13 mouse cellular contexts compared by ENCODE assay signal in genomic region chr11:31001169-31001908, GRCm38 (mm10). TPM values are rescaled to one million over a fixed set of nuclear protein-coding genes. Genes with fewer than 3 reads are reported as not detected.
DNase-seq lines count a peak whose midpoint lies in the region; ATAC-seq and TF ChIP-seq lines count a peak whose summit lies in the region.
"Had no signal": no experiment of that assay in that cellular context is flagged by ENCODE, and none has a peak within 500 bp of the region (broad histone marks: within the 10 kb centered on the region; RNA-seq: fewer than 3 reads in every experiment).

No protein-coding gene starts in this region.

- peak overlapping the region; percentile 41 for H3K9ac ChIP-seq in MEL (ENCODE audit: control insufficient read depth, low read depth, low read length, poor library complexity, severe bottlenecking)
- no peak overlapping the region for H3K9ac ChIP-seq in liver, postnatal 0 days (replicated peaks)
- no peak overlapping the region for H3K9ac ChIP-seq in forebrain, embryonic 15.5 days (replicated peaks)

- H3K27me3 ChIP-seq in MEL (ENCODE audit: control insufficient read depth in 1 of 2, insufficient read depth in 2 of 2, low read length in 2 of 2), result no peaks in the 10 kb centered on the region
- H3K27me3 ChIP-seq in liver, postnatal 0 days (ENCODE audit: insufficient read depth, low read length), result no peaks in the 10 kb centered on the region
- H3K27me3 ChIP-seq in forebrain, embryonic 15.5 days, result no peaks in the 10 kb centered on the region

- TF ChIP-seq EP300 in MEL (IDR thresholded peaks at IDR 0.05; ENCODE audit: low read depth in 1 of 2, low read length in 2 of 2), result peak; percentile 90 to 92
- TF ChIP-seq EP300 in liver, postnatal 0 days (IDR thresholded peaks at IDR 0.05; ENCODE audit: low read depth), result peak; percentile 97

- peak overlapping the region; percentile 16; the same call in 1 of the 2 replicates for H3K4me2 ChIP-seq in liver, postnatal 0 days (ENCODE audit: low read depth, low read length)
- no peak overlapping the region for H3K4me2 ChIP-seq in forebrain, embryonic 15.5 days (replicated peaks)

- H3K79me2 ChIP-seq in MEL (ENCODE audit: control insufficient read depth, insufficient read depth, low read length, poor library complexity), result peaks cover 2% of the 10 kb centered on the region; the same call in 1 of the 2 replicates

- H3K4me3 ChIP-seq in MEL (ENCODE audit: control insufficient read depth in 1 of 2, insufficient read depth in 1 of 2, low read depth in 2 of 2, low read length in 2 of 2), result peak overlapping the region; percentile 24 to 72; a peak in 3 of 4 replicates
- no peak overlapping the region for H3K4me3 ChIP-seq in liver, postnatal 0 days (ENCODE audit: low read depth, low read length)
- H3K4me3 ChIP-seq in forebrain, embryonic 15.5 days, result no peak overlapping the region
- H3K4me3 ChIP-seq: embryonic facial prominence, embryonic 10.5 days had no signal

- TF ChIP-seq CTCF in MEL (IDR thresholded peaks at IDR 0.05 in 2 of 3, conservative IDR thresholded peaks at IDR 0.05 in 1 of 3; ENCODE audit: control insufficient read depth in 1 of 3, insufficient read depth in 1 of 3, low read depth in 2 of 3, low read length in 3 of 3, poor library complexity in 1 of 3, severe bottlenecking in 1 of 3), result no peak
- no peak for TF ChIP-seq CTCF in liver, postnatal 0 days (IDR thresholded peaks at IDR 0.05; ENCODE audit: low read depth)

- H3K4me1 ChIP-seq in MEL (ENCODE audit: control insufficient read depth in 1 of 2, insufficient read depth in 2 of 2, low read length in 2 of 2), result peaks cover 24 to 33% of the 10 kb centered on the region in 2 experiments
- peaks cover 17% of the 10 kb centered on the region for H3K4me1 ChIP-seq in liver, postnatal 0 days (ENCODE audit: insufficient read depth)
- no peaks in the 10 kb centered on the region for H3K4me1 ChIP-seq in forebrain, embryonic 15.5 days
- H3K4me1 ChIP-seq: embryonic facial prominence, embryonic 10.5 days had no signal

- WGBS in liver, postnatal 0 days (ENCODE audit: insufficient replicate concordance), result 60% methylated on average over 4 of the region's 4 CpGs
- whole genome bisulfite sequencing in forebrain, embryonic 15.5 days, result 93% methylated on average over 4 of the region's 4 CpGs

- TF ChIP-seq RAD21 in MEL (IDR thresholded peaks at IDR 0.05; ENCODE audit: low read depth, low read length), result no peak

- H3K27ac ChIP-seq in MEL (ENCODE audit: control insufficient read depth, low read depth, low read length), result peak overlapping the region; percentile 90
- H3K27ac ChIP-seq in liver, postnatal 0 days (ENCODE audit: low read depth), result peak overlapping the region; percentile 72
- no peak overlapping the region for H3K27ac ChIP-seq in forebrain, embryonic 15.5 days (replicated peaks)
- H3K27ac ChIP-seq: embryonic facial prominence, embryonic 10.5 days had no signal

- TF ChIP-seq POLR2A in MEL (IDR thresholded peaks at IDR 0.05; ENCODE audit: control insufficient read depth in 1 of 2, insufficient read depth in 1 of 2, low read depth in 1 of 2, low read length in 2 of 2, poor library complexity in 1 of 2), result no peak

- peak; percentile 79 for ATAC-seq in erythroid progenitor cell, adult 5-6 weeks (replicated peaks; ENCODE audit: low FRiP score, poor library complexity, severe bottlenecking)
- peak; percentile 86 for ATAC-seq in liver, postnatal 0 days
- ATAC-seq in forebrain, embryonic 15.5 days (replicated peaks), result no peak
- ATAC-seq: forebrain, embryonic 14.5 days had no signal

- peaks cover 0 to 41% of the 10 kb centered on the region in 2 experiments; a peak in 2 of 4 replicates for H3K36me3 ChIP-seq in MEL (ENCODE audit: control insufficient read depth in 1 of 2, insufficient read depth in 2 of 2, low read length in 2 of 2)
- 0 out of 2 replicates have a peak, but pooled peaks cover 4% of the 10 kb centered on the region for H3K36me3 ChIP-seq in liver, postnatal 0 days (replicated peaks; ENCODE audit: insufficient read depth, low read length)
- H3K36me3 ChIP-seq in forebrain, embryonic 15.5 days, result no peaks in the 10 kb centered on the region

- peak; percentile 74 for DNase-seq in kidney, adult 9 months
- no peak for DNase-seq in kidney, postnatal 10 days
- DNase-seq in MEL (ENCODE audit: low read depth, low spot score), result peak; percentile 88
- DNase-seq in liver, postnatal 0 days, result peak; percentile 21
- DNase-seq in left cerebral cortex, adult 8-10 months (ENCODE audit: low spot score in 2 of 2), result no peak
- no peak for DNase-seq in layer of hippocampus, adult 9-11 months
- DNase-seq: adrenal gland, postnatal 25 days; cerebellum, adult 2 months; right cerebral cortex, postnatal 14 days had no signal

- no peaks in the 10 kb centered on the region for H3K9me3 ChIP-seq in MEL (replicated peaks; ENCODE audit: insufficient read depth, low read length)
- no peaks in the 10 kb centered on the region for H3K9me3 ChIP-seq in liver, postnatal 0 days (ENCODE audit: low read length)
- no peaks in the 10 kb centered on the region for H3K9me3 ChIP-seq in forebrain, embryonic 15.5 days
- H3K9me3 ChIP-seq: embryonic facial prominence, embryonic 10.5 days had no signal

TF ChIP-seq in MEL, 35 proteins besides CTCF, POLR2A, EP300 and RAD21:
- TF ChIP-seq POLR2AphosphoS2 (IDR thresholded peaks at IDR 0.05; ENCODE audit: low read length) (peak; percentile 39; the same call in 1 of the 2 replicates), GABPA (IDR thresholded peaks at IDR 0.05; ENCODE audit: low read depth, low read length) (no peak), MXI1 (IDR thresholded peaks at IDR 0.05; ENCODE audit: low read depth, low read length) (peak; percentile 95), MAX (IDR thresholded peaks at IDR 0.05; ENCODE audit: low read length) (peak; percentile 85), TCF12 (IDR thresholded peaks at IDR 0.05; ENCODE audit: low read depth, low read length) (peak; percentile 96), USF1 (IDR thresholded peaks at IDR 0.05; ENCODE audit: low read depth, low read length) (peak; percentile 80), BHLHE40 (IDR thresholded peaks at IDR 0.05; ENCODE audit: borderline replicate concordance, low read depth, low read length) (no peak), KAT2A (conservative IDR thresholded peaks at IDR 0.05; ENCODE audit: low read depth, low read length) (peak; percentile 8), SMC3 (IDR thresholded peaks at IDR 0.05; ENCODE audit: low read depth, low read length) (no peak), MYC (IDR thresholded peaks at IDR 0.05; ENCODE audit: low read depth, low read length) (peak; percentile 88; the same call in 1 of the 2 replicates), HCFC1 (IDR thresholded peaks at IDR 0.05; ENCODE audit: low read depth, low read length) (peak; percentile 62), SIN3A (IDR thresholded peaks at IDR 0.05; ENCODE audit: low read length) (peak; percentile 81), TBP (IDR thresholded peaks at IDR 0.05; ENCODE audit: low read depth, low read length) (peak; percentile 35; the same call in 1 of the 2 replicates), GATA1 (IDR thresholded peaks at IDR 0.05; ENCODE audit: low read depth, low read length) (peak; percentile 95), ETS1 (IDR thresholded peaks at IDR 0.05; ENCODE audit: low read depth, low read length) (peak; percentile 92), ELF1 (IDR thresholded peaks at IDR 0.05; ENCODE audit: low read depth, low read length) (no peak), TAL1 (IDR thresholded peaks at IDR 0.05; ENCODE audit: low read length) (peak; percentile 85), CHD2 (IDR thresholded peaks at IDR 0.05; ENCODE audit: low read length) (no peak), ZC3H11A (IDR thresholded peaks at IDR 0.05; ENCODE audit: low read depth, low read length) (no peak), MEF2A (IDR thresholded peaks at IDR 0.05; ENCODE audit: extremely low read depth, insufficient replicate concordance, low read depth, low read length, poor library complexity, severe bottlenecking) (peak; percentile 80; the same call in 1 of the 2 replicates)

RNA-seq across cellular contexts. Expression of gene Chac2, which starts 15.2 kb away (rescaled TPM):
- 11.1 and 16.1 TPM in 2 replicates for total RNA-seq in MEL (2012; rRNA removed)
- polyA plus RNA-seq in MEL (2012; ENCODE audit: insufficient read depth in 1 of 2, insufficient read length in 2 of 2, low read depth in 1 of 2, low replicate concordance in 2 of 2, missing spikeins in 1 of 2), result 10 to 100 TPM in 1 of 2 experiments, not detected in 1; 10.8 TPM
- 60.5 and 109 TPM in 2 replicates for total RNA-seq in erythroid progenitor cell, adult 5-6 weeks (2015; ENCODE audit: low replicate concordance)
- 144 and 152 TPM in 2 replicates for total RNA-seq in erythroid progenitor cell, adult 5-6 weeks (2017; ENCODE audit: low replicate concordance)
- polyA plus RNA-seq in liver, postnatal 0 days (2015; fragmentation: Nextera tagmentation; extraction: Ambion mirVana), result 53.3 and 56.7 TPM in 2 replicates
- 10 to 100 TPM; 12.4 to 14.1 (median 13.3) TPM for total RNA-seq in left cerebral cortex, adult 8-10 months (2022)
- polyA plus RNA-seq in forebrain, embryonic 15.5 days (2015; fragmentation: Nextera tagmentation; extraction: Ambion mirVana), result 24.3 and 27.8 TPM in 2 replicates

RNA-seq across cellular contexts. Expression of gene Erlec1, which starts 47.2 kb away (rescaled TPM):
- total RNA-seq in MEL (2012; rRNA removed), result 6.7 and 7.4 TPM in 2 replicates
- 10 to 100 TPM in 1 of 2 experiments, not detected in 1; 22.3 TPM for polyA plus RNA-seq in MEL (2012; ENCODE audit: insufficient read depth in 1 of 2, insufficient read length in 2 of 2, low read depth in 1 of 2, low replicate concordance in 2 of 2, missing spikeins in 1 of 2)
- 36.9 and 73.2 TPM in 2 replicates for total RNA-seq in erythroid progenitor cell, adult 5-6 weeks (2015; ENCODE audit: low replicate concordance)
- total RNA-seq in erythroid progenitor cell, adult 5-6 weeks (2017; ENCODE audit: low replicate concordance), result 37.0 and 39.7 TPM in 2 replicates
- polyA plus RNA-seq in liver, postnatal 0 days (2015; fragmentation: Nextera tagmentation; extraction: Ambion mirVana), result 8.2 and 9.0 TPM in 2 replicates
- 10 to 100 TPM; 65.0 to 78.3 (median 68.4) TPM for total RNA-seq in left cerebral cortex, adult 8-10 months (2022)
- 9.3 and 11.0 TPM in 2 replicates for polyA plus RNA-seq in forebrain, embryonic 15.5 days (2015; fragmentation: Nextera tagmentation; extraction: Ambion mirVana)

Comparison
In these comparisons a context has a peak if more than half of its experiments do, and no peak if none do; other contexts are left out.
1. DNase-seq: peak in kidney, adult 9 months (single experiment), MEL (single experiment) and liver, postnatal 0 days (single experiment); none in kidney, postnatal 10 days (single experiment), left cerebral cortex, adult 8-10 months (0 of 2) and layer of hippocampus, adult 9-11 months (single experiment).
2. H3K4me3 ChIP-seq: peak in MEL (2 of 2); none in liver, postnatal 0 days (single experiment) and forebrain, embryonic 15.5 days (single experiment).